Comparison of ENCODE assay signal across 10 mouse cellular contexts in genomic region chr3:17787443-17788333, GRCm38 (mm10).
DNase-seq lines count a peak whose midpoint lies in the region; ATAC-seq lines count a peak whose summit lies in the region.
"Had no signal": no experiment of that assay in that cellular context is flagged by ENCODE, and none has a peak within 500 bp of the region (broad histone marks: within the 10 kb centered on the region; RNA-seq: fewer than 3 reads in every experiment).

No protein-coding gene starts in this region.

- H3K9me3 ChIP-seq in heart, embryonic 14.5 days (ENCODE audit: control insufficient read depth, low read length): no peaks in the 10 kb centered on the region
- no peaks in the 10 kb centered on the region for H3K9me3 ChIP-seq in hindbrain, embryonic 12.5 days (replicated peaks)
- H3K9me3 ChIP-seq in midbrain, embryonic 15.5 days: no peaks in the 10 kb centered on the region

- DNase-seq in heart, adult 11 months: no peak
- DNase-seq in embryo, embryonic 10.5 days (ENCODE audit: low spot score): peak; percentile 42
- no peak for DNase-seq in frontal cortex, postnatal 25 days (ENCODE audit: low spot score in 2 of 2)
- no peak for DNase-seq in urinary bladder, postnatal 36 days (ENCODE audit: low spot score in 2 of 2)
- DNase-seq in thymus, postnatal 0 days (ENCODE audit: low spot score): no peak
- DNase-seq: adrenal gland, postnatal 36 days had no signal

- H3K27me3 ChIP-seq in heart, embryonic 14.5 days (ENCODE audit: control insufficient read depth, insufficient read depth, low read length): peaks cover 80% of the 10 kb centered on the region
- H3K27me3 ChIP-seq in hindbrain, embryonic 12.5 days: peaks cover 5% of the 10 kb centered on the region
- H3K27me3 ChIP-seq in midbrain, embryonic 15.5 days (replicated peaks): no peaks in the 10 kb centered on the region

- WGBS in heart, embryonic 14.5 days: 13% methylated on average over 18 of the region's 18 CpGs
- 4% methylated on average over 18 of the region's 18 CpGs for WGBS in hindbrain, embryonic 12.5 days
- 8% methylated on average over 18 of the region's 18 CpGs for WGBS in midbrain, embryonic 15.5 days

- H3K4me1 ChIP-seq in heart, embryonic 14.5 days (ENCODE audit: control insufficient read depth in 2 of 2, insufficient read depth in 2 of 2, low read length in 2 of 2): peaks cover 7 to 10% of the 10 kb centered on the region in 2 experiments; a peak in 2 of 4 replicates
- peaks cover 21% of the 10 kb centered on the region for H3K4me1 ChIP-seq in hindbrain, embryonic 12.5 days
- H3K4me1 ChIP-seq in midbrain, embryonic 15.5 days: peaks cover 15% of the 10 kb centered on the region; the same call in 1 of the 2 replicates

- H3K4me2 ChIP-seq in heart, embryonic 14.5 days (ENCODE audit: low read length): peak overlapping the region; percentile 97
- peak overlapping the region; percentile 91 for H3K4me2 ChIP-seq in hindbrain, embryonic 12.5 days (replicated peaks)
- peak overlapping the region; percentile 83 for H3K4me2 ChIP-seq in midbrain, embryonic 15.5 days

- no peak for ATAC-seq in heart, embryonic 14.5 days (ENCODE audit: insufficient number of reproducible peaks, insufficient read depth, low FRiP score, low read depth)
- no peak; the same call in 1 of the 2 replicates for ATAC-seq in hindbrain, embryonic 12.5 days (ENCODE audit: low FRiP score)
- ATAC-seq in midbrain, embryonic 15.5 days (replicated peaks): no peak

- H3K4me3 ChIP-seq in heart, embryonic 14.5 days (ENCODE audit: control insufficient read depth in 1 of 2, insufficient read depth in 1 of 2, low read depth in 1 of 2, low read length in 2 of 2): peak overlapping the region in 1 of 2 experiments; percentile 54; a peak in 2 of 4 replicates
- peak overlapping the region; percentile 68 for H3K4me3 ChIP-seq in hindbrain, embryonic 12.5 days
- peak overlapping the region; percentile 62 for H3K4me3 ChIP-seq in midbrain, embryonic 15.5 days
- H3K4me3 ChIP-seq: erythroblast, embryonic 14.5 days had no signal

- no peak overlapping the region for H3K9ac ChIP-seq in heart, embryonic 14.5 days (ENCODE audit: low read length)
- H3K9ac ChIP-seq in hindbrain, embryonic 12.5 days: peak overlapping the region; percentile 92
- peak overlapping the region; percentile 82 for H3K9ac ChIP-seq in midbrain, embryonic 15.5 days

- no peak overlapping the region for H3K27ac ChIP-seq in heart, embryonic 14.5 days (replicated peaks in 1 of 2; ENCODE audit: control insufficient read depth in 1 of 2, insufficient read depth in 1 of 2, low read depth in 2 of 2, low read length in 2 of 2)
- peak overlapping the region; percentile 100 for H3K27ac ChIP-seq in hindbrain, embryonic 12.5 days
- peak overlapping the region; percentile 100 for H3K27ac ChIP-seq in midbrain, embryonic 15.5 days

- H3K36me3 ChIP-seq in heart, embryonic 14.5 days (ENCODE audit: control insufficient read depth, insufficient read depth, low read length): no peaks in the 10 kb centered on the region
- H3K36me3 ChIP-seq in hindbrain, embryonic 12.5 days: no peaks in the 10 kb centered on the region
- no peaks in the 10 kb centered on the region for H3K36me3 ChIP-seq in midbrain, embryonic 15.5 days (replicated peaks)

Comparison
In these comparisons a context has a peak if more than half of its experiments do, and no peak if none do; other contexts are left out.
1. H3K27ac ChIP-seq: peak in hindbrain, embryonic 12.5 days (single experiment) and midbrain, embryonic 15.5 days (single experiment); none in heart, embryonic 14.5 days (0 of 2).
2. Peak in every context shown above with its lines, with median percentiles within 50 percentile points of each other: H3K4me2 ChIP-seq.